Mouse (Mus musculus) forelimb bud, embryonic 11.5 days (tissue): ENCODE results near the gene Fga.

Experiments used
- DNase-seq: peaks from one replicate; pipeline ENCODE4 v3.0.0-alpha.2; 2012; ENCODE audit warnings: low read depth, low spot score

Gene Fga

GRCm38 (mm10) chr3:83025475-83026301, at the start of gene Fga:
Gene Fga (plus strand): TSS chr3:83026076.
- no peak for DNase-seq

- no peak for DNase-seq
Measured at GRCm38 (mm10) chr3:82980818-82981217, 45.1 kb upstream of the Fga start.

GRCm38 (mm10) chr3:82981861-82982260, 44.0 kb upstream of the Fga start:
- no peak for DNase-seq

GRCm38 (mm10) chr3:82984840-82985239, 41.0 kb upstream of the Fga start:
- DNase-seq = no peak

GRCm38 (mm10) chr3:82991963-82992362, 33.9 kb upstream of the Fga start:
- DNase-seq = no peak

- no peak for DNase-seq
Measured at GRCm38 (mm10) chr3:82992956-82993355, 32.9 kb upstream of the Fga start.

- peak; percentile 59 for DNase-seq
Measured at GRCm38 (mm10) chr3:82995368-82995767, 30.5 kb upstream of the Fga start.

GRCm38 (mm10) chr3:82996656-82997055, 29.2 kb upstream of the Fga start:
- DNase-seq = no peak

GRCm38 (mm10) chr3:82998772-82999463, 27.0 kb upstream of the Fga start:
- DNase-seq = peak; percentile 78

GRCm38 (mm10) chr3:82999995-83000394, 25.9 kb upstream of the Fga start:
- DNase-seq = no peak

GRCm38 (mm10) chr3:83002191-83002590, 23.7 kb upstream of the Fga start:
- DNase-seq = peak; percentile 48

GRCm38 (mm10) chr3:83003068-83003467, 22.8 kb upstream of the Fga start:
- DNase-seq = no peak

- no peak for DNase-seq
Measured at GRCm38 (mm10) chr3:83004801-83005200, 21.1 kb upstream of the Fga start.

- no peak for DNase-seq
Measured at GRCm38 (mm10) chr3:83007557-83007956, 18.3 kb upstream of the Fga start, which contains the start of gene Fgg. Gene Fgg (plus strand): TSS chr3:83007724.

GRCm38 (mm10) chr3:83010291-83010690, 15.6 kb upstream of the Fga start:
- DNase-seq = no peak

- DNase-seq = no peak
Measured at GRCm38 (mm10) chr3:83011136-83011535, 14.7 kb upstream of the Fga start.

- no peak for DNase-seq
Measured at GRCm38 (mm10) chr3:83011565-83011964, 14.3 kb upstream of the Fga start.

GRCm38 (mm10) chr3:83012636-83013035, 13.2 kb upstream of the Fga start:
- DNase-seq = no peak

- DNase-seq = no peak
Measured at GRCm38 (mm10) chr3:83013951-83014350, 11.9 kb upstream of the Fga start.

- DNase-seq = no peak
Measured at GRCm38 (mm10) chr3:83016236-83016635, 9.6 kb upstream of the Fga start.

- no peak for DNase-seq
Measured at GRCm38 (mm10) chr3:83020387-83020786, 5.5 kb upstream of the Fga start.

GRCm38 (mm10) chr3:83021176-83021575, 4.7 kb upstream of the Fga start:
- DNase-seq = no peak

- no peak for DNase-seq
Measured at GRCm38 (mm10) chr3:83025036-83025435, 840 bp upstream of the Fga start.
